Mouse (Mus musculus): ENCODE measurements around the gene Agpat4.

Agpat4 gene

DNA sequence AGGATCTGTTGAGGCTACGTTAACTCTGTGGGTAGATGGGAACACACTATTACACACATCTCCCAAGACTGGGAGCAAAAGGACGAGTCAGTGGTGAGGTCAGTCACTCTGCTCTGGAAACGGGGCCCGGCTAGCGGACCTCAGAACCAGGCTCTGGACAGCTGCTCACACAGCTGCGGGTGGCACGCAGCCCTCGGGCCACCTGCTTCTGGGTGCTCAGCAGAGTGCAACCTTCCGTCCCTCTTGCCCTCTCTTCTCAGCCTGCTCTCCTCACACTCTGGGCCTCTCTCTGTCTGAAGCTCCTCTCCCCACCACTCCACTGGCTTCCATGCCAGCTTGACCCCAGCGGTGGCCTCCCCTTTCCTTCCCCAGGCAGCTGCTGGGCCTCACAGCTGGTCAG is 150.0 kb downstream of the Agpat4 start:
- no peak for DNase-seq (ENCODE audit: extremely low read depth, low read depth, low spot score)

All from fat pad, adult 2 months (tissue).